Mouse (Mus musculus) forebrain, postnatal 0 days (tissue): ENCODE results near the gene Faim. TPM values are rescaled to one million over a fixed set of nuclear protein-coding genes. Genes with fewer than 3 reads are reported as not detected.

Experiments
- ATAC-seq: fragments of 200-750 bp; cut with Nextera tagmentation; 2 replicates; pipeline ENCODE4 v1.8.0; 2017; ENCODE audit warnings: mild to moderate bottlenecking, moderate library complexity
- DNase-seq: peaks from one replicate; pipeline ENCODE4 v3.0.0-alpha.2; 2015
- H3K27ac ChIP-seq: fragments of 300-500 bp; sonication (generic); 2 replicates; pipeline ENCODE4 v1.5.1; 2014; ENCODE audit warnings: low read depth, mild to moderate bottlenecking, antibody characterized with exemption, low read length, moderate library complexity, mixed read lengths
- H3K27me3 ChIP-seq: fragments of 300-500 bp; sonication (generic); 2 replicates; pipeline ENCODE4 v1.6.1; 2014; ENCODE audit warnings: mild to moderate bottlenecking, low read length, mixed read lengths; ENCODE audit not compliant: insufficient read depth
- H3K36me3 ChIP-seq: fragments of 300-500 bp; sonication (generic); 2 replicates; pipeline ENCODE4 v1.6.1; 2014; ENCODE audit warnings: mild to moderate bottlenecking, moderate library complexity; ENCODE audit not compliant: insufficient read depth
- H3K4me1 ChIP-seq: fragments of 300-500 bp; sonication (generic); 2 replicates; pipeline ENCODE4 v1.6.1; 2014; ENCODE audit warnings: antibody characterized with exemption; ENCODE audit not compliant: insufficient read depth
- H3K4me2 ChIP-seq: fragments of 300-500 bp; sonication (generic); 2 replicates; pipeline ENCODE4 v1.6.1; 2014; ENCODE audit warnings: low read depth, mild to moderate bottlenecking, moderate library complexity
- H3K4me3 ChIP-seq: fragments of 300-500 bp; sonication (generic); 2 replicates; pipeline ENCODE4 v1.5.1; 2014; ENCODE audit warnings: low read depth, low read length, mixed read lengths
- H3K9ac ChIP-seq: fragments of 300-500 bp; sonication (generic); 2 replicates; pipeline ENCODE4 v1.6.1; 2014; ENCODE audit warnings: mild to moderate bottlenecking
- H3K9me3 ChIP-seq: fragments of 300-500 bp; sonication (generic); 2 replicates; pipeline ENCODE4 v1.6.1; 2016; ENCODE audit warnings: low read length
- CTCF ChIP-seq: sonication (generic); IDR thresholded peaks from 2 replicates; pipeline ENCODE4 v1.5.1; 2016; ENCODE audit warnings: antibody characterized with exemption, control low read depth, low read depth
- WGBS: fragments of 180-500 bp; shearing (Covaris S2); extraction: QIAGEN DNeasy Blood & Tissue Kit; methylation state at CpG from one replicate; pipeline ENCODE4 v1.1.7; 2014; 5-methylcytosine and 5-hydroxymethylcytosine counted together
- polyA plus RNA-seq: library from polyadenylated mRNA; unstranded; fragments of >200 nt; fragmentation: Nextera tagmentation; extraction: Ambion mirVana; gene quantifications from 2 replicates; pipeline ENCODE4 v1.2.1, GENCODE M21; 2015
- total RNA-seq: library from RNA; depleted of rRNA; stranded (reverse); fragments of >200 nt; gene quantifications from 2 replicates; pipeline ENCODE4 v1.2.3, GENCODE M21; 2014

Gene Faim
- total and polyA plus RNA-seq, 2 experiments from 2014 or later = 50.7 to 106 TPM

- WGBS = 37% methylated on average over 2 of the region's 2 CpGs
- Histone ChIP-seq H3K27ac (no peak overlapping the region), H3K4me3 (no peak overlapping the region), H3K4me1 (no peaks in the 10 kb centered on the region), H3K9me3 (0 out of 2 replicates have a peak, but pooled peaks cover 6% of the 10 kb centered on the region), H3K9ac (no peak overlapping the region), H3K36me3 (no peaks in the 10 kb centered on the region), H3K4me2 (no peak overlapping the region), H3K27me3 (peaks cover 64% of the 10 kb centered on the region)
- no peak for TF ChIP-seq CTCF
- DNase-seq = no peak
- ATAC-seq = no peak
These were observed 11.3 kb upstream of the Faim start for GRCm38 (mm10) chr9:98974898-98975297.

GRCm38 (mm10) chr9:98976081-98976480 lies 10.1 kb upstream of the Faim start:
- DNase-seq (no peak), ATAC-seq (no peak)
- Histone ChIP-seq H3K9ac (no peak overlapping the region), H3K4me1 (no peaks in the 10 kb centered on the region), H3K36me3 (no peaks in the 10 kb centered on the region), H3K4me2 (no peak overlapping the region), H3K4me3 (no peak overlapping the region), H3K27me3 (peaks cover 52% of the 10 kb centered on the region), H3K9me3 (no peaks in the 10 kb centered on the region), H3K27ac (no peak overlapping the region)
- 94% methylated on average over 1 of the region's 1 CpGs for WGBS
- TF ChIP-seq CTCF = no peak

GRCm38 (mm10) chr9:98976520-98976919 lies 9.7 kb upstream of the Faim start:
- Histone ChIP-seq H3K9me3 (no peaks in the 10 kb centered on the region), H3K4me3 (no peak overlapping the region), H3K4me1 (no peaks in the 10 kb centered on the region), H3K27me3 (peaks cover 49% of the 10 kb centered on the region), H3K9ac (no peak overlapping the region), H3K27ac (no peak overlapping the region), H3K36me3 (no peaks in the 10 kb centered on the region), H3K4me2 (no peak overlapping the region)
- ATAC-seq = no peak
- 48% methylated on average over 5 of the region's 5 CpGs for WGBS
- TF ChIP-seq CTCF = peak; percentile 64
- DNase-seq = no peak

- peak; percentile 94 for TF ChIP-seq CTCF
- H3K9ac ChIP-seq = no peak overlapping the region
- DNase-seq (peak; percentile 90), ATAC-seq (peak; percentile 85)
- no peaks in the 10 kb centered on the region for H3K9me3 ChIP-seq
- no peaks in the 10 kb centered on the region for H3K36me3 ChIP-seq
- H3K27me3 ChIP-seq = peaks cover 22% of the 10 kb centered on the region
- no peaks in the 10 kb centered on the region for H3K4me1 ChIP-seq
- H3K4me3 ChIP-seq = peak overlapping the region; percentile 16; the same call in 1 of the 2 replicates
- peak overlapping the region; percentile 36 for H3K4me2 ChIP-seq
- H3K27ac ChIP-seq = no peak overlapping the region
- WGBS = 6% methylated on average over 29 of the region's 29 CpGs
These were observed 6.4 kb upstream of the Faim start for GRCm38 (mm10) chr9:98979431-98980416.

GRCm38 (mm10) chr9:98986476-98987096 lies 413 bp downstream of the Faim start:
- peaks cover 8% of the 10 kb centered on the region for H3K4me1 ChIP-seq
- ATAC-seq (peak; percentile 66), DNase-seq (peak; percentile 58)
- H3K9me3 ChIP-seq = no peaks in the 10 kb centered on the region
- TF ChIP-seq CTCF = no peak
- peak overlapping the region; percentile 77 for H3K9ac ChIP-seq
- H3K36me3 ChIP-seq = no peaks in the 10 kb centered on the region
- 0 out of 2 replicates have a peak, but pooled peaks cover 5% of the 10 kb centered on the region for H3K27me3 ChIP-seq
- peak overlapping the region; percentile 53 for H3K4me2 ChIP-seq
- peak overlapping the region; percentile 91 for H3K4me3 ChIP-seq
- 2% methylated on average over 50 of the region's 50 CpGs for WGBS
- no peak overlapping the region for H3K27ac ChIP-seq

GRCm38 (mm10) chr9:98987131-98987530 lies 958 bp downstream of the Faim start:
- Histone ChIP-seq H3K36me3 (no peaks in the 10 kb centered on the region), H3K27me3 (0 out of 2 replicates have a peak, but pooled peaks cover under 1% of the 10 kb centered on the region), H3K27ac (no peak overlapping the region), H3K4me3 (peak overlapping the region; percentile 91), H3K4me1 (peaks cover 8% of the 10 kb centered on the region), H3K9ac (peak overlapping the region; percentile 77), H3K4me2 (peak overlapping the region; percentile 53), H3K9me3 (no peaks in the 10 kb centered on the region)
- WGBS = 41% methylated on average over 9 of the region's 9 CpGs
- DNase-seq (no peak), ATAC-seq (no peak)
- TF ChIP-seq CTCF = no peak

GRCm38 (mm10) chr9:98994103-98994502 lies 7.9 kb downstream of the Faim start:
- no peaks in the 10 kb centered on the region for H3K9me3 ChIP-seq
- H3K4me3 ChIP-seq = no peak overlapping the region
- H3K27me3 ChIP-seq = no peaks in the 10 kb centered on the region
- DNase-seq (no peak), ATAC-seq (no peak)
- no peaks in the 10 kb centered on the region for H3K4me1 ChIP-seq
- no peak overlapping the region for H3K9ac ChIP-seq
- H3K27ac ChIP-seq = no peak overlapping the region
- no peak for TF ChIP-seq CTCF
- WGBS = 80% methylated on average over 4 of the region's 4 CpGs
- peaks cover 15% of the 10 kb centered on the region for H3K36me3 ChIP-seq
- no peak overlapping the region for H3K4me2 ChIP-seq
